Mouse (Mus musculus) cortical plate, adult 2 months (tissue): Measurements from ENCODE around the gene Kif15. TPM values are rescaled to one million over a fixed set of nuclear protein-coding genes. Genes with fewer than 3 reads are reported as not detected.

ENCODE experiments used
- H3K27ac ChIP-seq: fragments of 200-500 bp; 2 replicates; pipeline ENCODE4 v1.5.1; 2012; ENCODE audit warnings: low read length, control low read depth, inconsistent platforms; ENCODE audit not compliant: insufficient read depth
- H3K4me1 ChIP-seq: fragments of 200-500 bp; 2 replicates; pipeline ENCODE4 v1.6.1; 2011; ENCODE audit warnings: low read length; ENCODE audit not compliant: control insufficient read depth, insufficient read depth
- H3K4me3 ChIP-seq: fragments of 200-500 bp; 2 replicates; pipeline ENCODE4 v1.5.1; 2011; ENCODE audit warnings: mild to moderate bottlenecking, low read length, control low read depth; ENCODE audit not compliant: insufficient read depth
- CTCF ChIP-seq: fragments of 200-500 bp; IDR thresholded peaks from 2 replicates; pipeline ENCODE4 v1.5.1; 2011; ENCODE audit warnings: mild to moderate bottlenecking, control low read depth, low read length; ENCODE audit not compliant: insufficient read depth; ENCODE audit errors: extremely low read depth
- POLR2A ChIP-seq: fragments of 200-500 bp; IDR thresholded peaks from 2 replicates; pipeline ENCODE4 v1.6.1; 2011; ENCODE audit warnings: mild to moderate bottlenecking, low read length, control low read depth; ENCODE audit not compliant: insufficient read depth; ENCODE audit errors: extremely low read depth
- polyA plus RNA-seq: library from polyadenylated mRNA; depleted of rRNA; stranded (reverse); fragments of >200 nt; gene quantifications from 2 replicates; pipeline ENCODE4 v1.2.3, GENCODE M21; 2012; rRNA removed

The Kif15 gene
- polyA plus RNA-seq, 1 experiment, result 0.92 TPM

DNA sequence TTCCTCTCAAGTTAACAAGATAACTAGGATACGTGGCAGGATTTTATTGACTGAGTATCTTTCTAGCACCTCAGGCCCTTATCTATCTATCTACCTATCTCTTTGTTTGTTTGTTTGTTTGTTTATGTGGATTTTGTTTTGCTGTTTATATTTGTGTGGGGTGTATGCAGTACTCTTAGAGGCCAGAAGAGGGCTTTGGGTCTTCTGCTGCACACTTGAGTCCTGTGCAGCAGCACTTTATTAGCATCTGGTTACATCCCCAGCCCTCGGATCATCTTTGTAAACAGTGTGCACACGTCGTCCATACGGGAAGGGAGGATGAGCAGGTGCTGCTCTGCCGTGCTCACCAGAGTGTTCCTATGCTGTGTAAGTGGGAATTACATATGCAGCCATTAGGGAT is 55.2 kb downstream of the Kif15 start:
- Histone ChIP-seq H3K4me1 (no peaks in the 10 kb centered on the region), H3K4me3 (no peak overlapping the region), H3K27ac (no peak overlapping the region)
- TF ChIP-seq POLR2A (no peak), CTCF (0 out of 2 replicates have a peak, but pooled peaks have one; percentile 13)

DNA sequence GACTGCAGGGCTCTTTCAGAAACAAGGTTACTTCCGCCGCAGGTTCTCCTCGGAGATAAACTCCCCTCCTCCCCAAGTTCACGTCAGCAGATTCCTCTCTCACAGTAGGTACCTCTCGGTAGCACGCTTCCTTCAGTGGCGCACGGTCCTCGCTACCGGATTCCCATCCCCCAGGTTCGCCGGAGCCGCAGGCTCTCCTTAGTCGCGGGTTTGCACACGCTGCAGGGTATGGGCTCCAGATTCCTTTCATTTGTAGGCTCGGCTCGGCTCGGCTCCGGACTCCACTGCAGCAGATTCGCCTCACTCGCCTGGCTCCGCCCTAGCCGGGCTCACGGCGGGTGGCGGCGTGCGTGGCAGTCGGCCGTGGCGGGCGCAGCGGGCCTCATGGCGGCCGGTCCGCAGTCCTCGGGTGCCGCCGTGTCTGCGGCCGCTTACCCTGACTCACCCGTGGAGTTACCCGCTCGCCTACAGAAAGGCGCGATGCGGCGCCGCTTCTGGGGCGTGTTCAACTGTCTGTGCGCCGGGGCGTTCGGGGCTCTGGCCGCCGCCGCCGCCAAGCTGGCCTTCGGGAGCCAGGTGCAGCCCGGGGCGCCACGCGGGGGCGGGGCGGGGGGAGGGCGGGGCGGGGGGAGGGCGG is 70.3 kb downstream of the Kif15 start, which contains the start of gene Tmem42:
Tmem42 (plus strand) TSS at position 332 of the 637 bp plus-strand sequence.
- TF ChIP-seq CTCF (no peak), POLR2A (peak; percentile 11; the same call in 1 of the 2 replicates)
- H3K27ac ChIP-seq, result peak within 1 kb of the TSS; percentile 51; the same call in 1 of the 2 replicates
- no peaks in the 10 kb centered on the region for H3K4me1 ChIP-seq
- peak within 1 kb of the TSS; percentile 73 for H3K4me3 ChIP-seq

DNA sequence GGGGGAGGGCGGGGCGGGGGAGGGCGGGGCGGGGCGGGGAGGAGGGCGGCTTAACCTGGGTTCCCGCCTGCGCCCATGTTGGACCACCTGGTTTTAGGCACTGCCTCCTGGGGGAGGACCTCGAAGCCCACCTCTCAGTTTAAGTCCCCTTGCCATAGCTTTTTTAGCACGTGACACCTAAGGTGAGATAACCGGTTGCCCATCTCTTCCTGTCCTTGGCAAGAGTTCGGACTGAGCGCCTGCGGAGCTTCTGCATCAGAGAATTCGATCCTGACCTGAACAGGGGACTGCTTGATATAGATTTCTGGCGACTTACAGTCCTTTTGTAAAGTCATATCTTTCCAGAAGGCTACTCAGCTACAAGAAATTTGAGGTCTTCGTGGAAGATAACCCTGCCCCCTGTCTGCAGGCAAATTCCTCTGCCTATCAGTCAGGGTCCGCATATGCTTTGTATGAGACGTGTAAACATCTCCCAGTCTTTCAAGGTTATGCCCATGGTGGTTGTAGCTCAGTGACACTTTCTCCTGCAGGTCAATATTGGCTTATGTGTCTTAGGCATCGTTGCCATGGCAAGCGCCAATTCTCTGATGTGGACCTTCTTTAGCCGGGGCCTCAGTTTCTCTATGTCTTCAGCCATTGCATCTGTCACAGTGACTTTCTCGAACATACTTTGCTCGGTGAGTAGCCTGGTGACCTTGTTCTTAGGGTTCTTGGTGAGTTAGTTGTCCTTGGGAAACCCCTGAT is 71.0 kb downstream of the Kif15 start:
- peak overlapping the region; percentile 73 for H3K4me3 ChIP-seq
- no peak overlapping the region for H3K27ac ChIP-seq
- TF ChIP-seq POLR2A, result no peak
- no peaks in the 10 kb centered on the region for H3K4me1 ChIP-seq

DNA sequence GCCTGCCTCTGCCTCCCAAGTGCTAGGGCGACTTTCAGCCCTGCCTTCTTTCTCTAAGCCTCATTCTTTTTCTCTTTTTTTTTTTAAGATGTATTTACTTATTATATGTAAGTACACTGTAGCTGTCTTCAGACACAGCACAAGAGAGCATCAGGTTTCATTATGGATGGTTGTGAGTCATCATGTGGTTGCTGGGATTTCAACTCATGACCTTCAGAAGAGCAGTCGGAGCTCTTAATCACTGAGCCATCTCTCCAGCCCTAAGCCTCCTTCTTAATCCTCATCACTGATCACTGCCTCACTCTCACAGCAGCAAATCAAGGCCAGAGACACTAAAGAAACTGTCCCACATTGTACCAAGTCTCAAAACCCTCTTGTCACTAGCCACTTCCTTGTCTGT is 73.4 kb downstream of the Kif15 start:
- no peak overlapping the region for H3K4me3 ChIP-seq
- no peak for TF ChIP-seq POLR2A
- no peak for TF ChIP-seq CTCF
- no peak overlapping the region for H3K27ac ChIP-seq
- no peaks in the 10 kb centered on the region for H3K4me1 ChIP-seq

DNA sequence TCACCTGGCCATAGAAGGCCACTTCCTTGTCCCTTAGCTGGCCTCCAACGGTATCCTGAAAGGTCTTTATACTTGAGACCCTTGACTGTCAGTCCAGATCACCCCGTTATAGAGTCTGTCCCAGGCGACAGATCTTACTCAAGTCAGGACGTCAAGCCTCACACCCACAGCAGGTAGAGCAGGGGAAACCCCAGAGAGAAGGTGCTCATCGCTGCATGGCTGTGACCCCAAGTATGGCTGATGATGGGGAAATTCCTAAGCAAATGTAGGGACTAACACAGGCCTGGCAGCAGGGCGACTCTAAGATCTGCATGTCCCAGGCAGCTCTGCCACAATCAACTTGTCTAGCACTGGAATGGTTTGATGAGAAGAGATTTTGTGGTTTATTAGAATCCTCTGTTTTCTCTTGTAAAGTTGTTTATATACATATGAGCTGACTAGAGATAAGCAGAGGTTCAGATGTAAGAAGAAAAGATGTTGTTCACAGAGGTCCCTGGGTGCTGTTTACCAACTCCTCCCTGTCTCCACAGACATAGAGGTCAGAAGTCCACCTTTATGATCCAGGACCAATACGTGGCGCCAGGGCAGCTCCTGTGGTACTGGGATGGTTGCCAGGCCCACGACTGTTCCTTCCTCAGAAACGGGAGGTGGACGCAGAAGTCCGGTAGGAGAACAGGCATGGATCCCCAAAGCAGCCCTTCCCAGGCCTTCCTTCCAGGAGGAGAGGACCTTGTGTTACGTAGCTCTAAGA is 80.8 kb downstream of the Kif15 start:
- TF ChIP-seq CTCF (no peak), POLR2A (no peak)
- Histone ChIP-seq H3K4me1 (no peaks in the 10 kb centered on the region), H3K27ac (no peak overlapping the region), H3K4me3 (no peak overlapping the region)

DNA sequence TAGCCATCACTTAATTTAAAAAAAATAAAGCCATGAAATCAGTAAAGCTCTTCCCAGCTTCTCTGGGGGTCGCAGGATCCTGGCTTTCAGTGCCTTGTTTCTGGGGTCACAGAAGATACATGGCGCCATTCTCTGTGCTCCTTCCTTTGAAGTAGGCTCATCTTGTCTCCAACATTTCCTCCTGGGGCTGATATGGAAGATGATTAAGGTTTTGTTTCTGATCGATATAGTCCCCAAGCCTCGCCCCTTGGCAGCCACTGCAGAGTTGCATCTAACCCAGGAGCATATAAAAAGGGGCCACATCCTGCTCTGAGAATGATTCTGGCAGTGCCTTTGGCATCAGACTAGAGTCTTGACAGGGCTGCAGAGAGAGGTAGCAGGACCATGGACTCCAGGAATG is 83.6 kb downstream of the Kif15 start, which contains the start of gene Tgm4:
Tgm4 (plus strand) TSS at position 301 of the 400 bp plus-strand sequence.
- TF ChIP-seq POLR2A (no peak), CTCF (no peak)
- Histone ChIP-seq H3K4me1 (no peaks in the 10 kb centered on the region), H3K27ac (no peak within 1 kb of the TSS), H3K4me3 (no peak within 1 kb of the TSS)

DNA sequence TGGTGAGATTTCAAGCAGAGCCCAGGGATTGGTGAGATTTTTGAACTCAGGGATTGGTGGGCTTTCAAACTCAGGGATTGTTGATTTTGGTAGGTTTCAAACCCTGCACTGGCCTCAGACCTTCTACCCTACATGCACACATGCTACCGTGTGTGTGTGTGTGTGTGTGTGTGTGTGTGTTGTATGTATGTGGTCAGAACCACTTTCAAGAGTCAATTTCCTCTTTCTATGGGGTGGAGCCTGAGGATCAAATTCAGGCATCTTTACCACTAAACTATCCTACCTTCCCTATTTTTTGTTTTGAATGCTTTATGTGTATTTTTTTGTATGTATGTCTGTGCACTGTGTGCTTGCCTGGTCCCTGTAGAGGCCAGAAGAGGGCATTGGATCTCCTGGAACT is 96.8 kb downstream of the Kif15 start:
- Histone ChIP-seq H3K27ac (no peak overlapping the region), H3K4me3 (no peak overlapping the region), H3K4me1 (no peaks in the 10 kb centered on the region)
- TF ChIP-seq CTCF (no peak), POLR2A (no peak)

DNA sequence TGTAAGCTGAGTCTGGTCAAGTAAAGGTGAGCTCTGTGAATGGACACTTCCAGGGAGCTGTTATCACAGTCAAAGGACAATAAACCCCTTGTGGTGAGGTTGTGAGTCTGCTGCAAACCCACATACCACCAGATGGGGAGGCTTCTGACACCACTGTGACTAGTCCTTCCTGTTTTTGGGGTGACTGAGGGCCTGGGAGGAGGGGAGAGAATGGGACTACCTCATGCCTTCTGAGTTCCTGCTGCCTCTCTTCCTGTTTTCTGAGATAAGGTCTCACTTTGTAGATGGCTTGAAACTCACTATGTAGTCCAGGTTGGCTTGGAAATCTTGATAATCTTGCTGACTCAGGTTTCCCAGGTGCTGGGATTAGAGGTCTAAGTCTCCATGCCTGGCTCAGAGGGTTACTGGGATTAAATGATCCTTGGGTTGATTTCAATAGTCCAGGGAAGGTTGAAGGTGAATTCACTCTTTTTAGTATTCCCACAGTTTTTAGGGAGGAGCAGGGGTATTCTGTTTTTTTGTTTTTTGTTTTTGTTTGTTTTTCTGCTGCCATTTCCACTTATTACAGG is 108.0 kb downstream of the Kif15 start:
- no peak for TF ChIP-seq POLR2A
- H3K4me3 ChIP-seq, result no peak overlapping the region
- no peak overlapping the region for H3K27ac ChIP-seq
- no peaks in the 10 kb centered on the region for H3K4me1 ChIP-seq

DNA sequence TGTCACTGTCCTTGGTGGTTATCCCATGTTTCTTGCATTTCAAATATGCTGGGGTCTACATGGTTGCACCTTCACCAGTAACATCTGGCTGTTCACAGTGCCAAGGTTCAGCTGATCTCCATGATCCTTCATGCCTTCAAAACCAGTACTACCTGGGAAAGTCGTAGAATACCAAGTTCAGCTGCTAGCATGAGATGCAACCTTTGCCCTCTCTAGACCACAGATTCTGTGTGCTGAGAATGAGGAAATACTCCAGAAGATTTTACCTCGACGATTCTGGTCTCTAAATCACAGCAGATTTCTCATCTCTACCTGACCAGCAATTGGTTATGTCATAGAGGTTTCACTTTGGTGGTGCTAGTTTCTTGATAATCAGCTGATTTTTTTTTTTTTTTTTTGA is 109.3 kb downstream of the Kif15 start:
- H3K4me3 ChIP-seq, result no peak overlapping the region
- TF ChIP-seq POLR2A, result no peak
- TF ChIP-seq CTCF, result no peak
- H3K27ac ChIP-seq, result no peak overlapping the region
- no peaks in the 10 kb centered on the region for H3K4me1 ChIP-seq

Other genes starting within 250 kb of the Kif15 start
- gene Topaz1, start 203.7 kb upstream of the Kif15 start, polyA plus RNA-seq, result not detected in 2 replicates
- gene Tcaim, start 145.5 kb upstream of the Kif15 start, polyA plus RNA-seq, result 12.2 and 12.8 TPM in 2 replicates
- not detected in 2 replicates for gene Gm35549, start 107.0 kb upstream of the Kif15 start, polyA plus RNA-seq
- gene Zfp445, start 85.0 kb upstream of the Kif15 start, polyA plus RNA-seq, result 140 and 156 TPM in 2 replicates
- gene Zkscan7, start 65.4 kb upstream of the Kif15 start, polyA plus RNA-seq, result 3.0 and 3.3 TPM in 2 replicates
- gene Zfp105, start 28.0 kb upstream of the Kif15 start, polyA plus RNA-seq, result 4.7 TPM in 2 replicates
- gene 1110059G10Rik, start within 50 bp of the Kif15 start, polyA plus RNA-seq, result 18.9 and 20.0 TPM in 2 replicates
- gene Tmem42, start 70.3 kb downstream of the Kif15 start, polyA plus RNA-seq, result 38.5 and 38.7 TPM in 2 replicates
- gene Tgm4, start 83.7 kb downstream of the Kif15 start, polyA plus RNA-seq, result 0.86 and 0.93 TPM in 2 replicates
- gene Zdhhc3, start 162.2 kb downstream of the Kif15 start, polyA plus RNA-seq, result 73.6 and 75.1 TPM in 2 replicates
- 60.8 and 65.1 TPM in 2 replicates for gene Exosc7, start 162.2 kb downstream of the Kif15 start, polyA plus RNA-seq
- 4.0 and 4.5 TPM in 2 replicates for gene Clec3b, start 199.9 kb downstream of the Kif15 start, polyA plus RNA-seq